Mouse (Mus musculus) spleen, postnatal 10 days (tissue): Measurements from ENCODE around the gene Cyth3.

Source experiments
- DNase-seq, 2 experiments: peaks; one replicate each; pipeline ENCODE4 v3.0.0; 2021 to 2022; ENCODE audit warnings: low spot score in 2 of 2

Gene Cyth3

DNA sequence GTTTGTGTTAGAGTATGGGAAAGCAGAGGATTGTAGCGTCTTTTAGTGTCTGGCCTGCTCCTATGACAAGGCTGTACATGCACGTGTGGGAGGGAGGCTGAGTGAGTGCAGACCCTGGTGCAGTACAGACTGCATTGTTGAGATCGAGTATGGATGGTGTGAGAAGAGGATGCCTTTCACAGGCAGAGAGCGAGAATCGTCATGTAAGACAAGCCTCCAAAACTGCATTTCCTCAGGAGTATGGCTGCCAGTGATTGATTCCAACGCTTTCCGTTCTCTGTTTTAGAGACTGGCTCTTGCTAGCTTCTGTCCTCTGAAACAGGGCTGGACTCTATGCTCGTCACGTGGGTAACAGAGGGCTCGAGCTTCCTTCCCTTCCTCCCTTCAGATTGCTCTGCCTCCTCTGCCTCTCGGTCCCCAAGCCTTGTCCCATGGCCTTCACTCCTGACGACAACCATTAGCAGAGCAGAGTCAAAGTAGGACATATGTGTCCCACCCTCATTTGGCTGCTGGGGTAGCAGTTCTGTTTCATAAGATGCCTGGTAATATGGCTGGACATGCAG, 12.4 kb downstream of the Cyth3 start:
- DNase-seq = no peak

DNA sequence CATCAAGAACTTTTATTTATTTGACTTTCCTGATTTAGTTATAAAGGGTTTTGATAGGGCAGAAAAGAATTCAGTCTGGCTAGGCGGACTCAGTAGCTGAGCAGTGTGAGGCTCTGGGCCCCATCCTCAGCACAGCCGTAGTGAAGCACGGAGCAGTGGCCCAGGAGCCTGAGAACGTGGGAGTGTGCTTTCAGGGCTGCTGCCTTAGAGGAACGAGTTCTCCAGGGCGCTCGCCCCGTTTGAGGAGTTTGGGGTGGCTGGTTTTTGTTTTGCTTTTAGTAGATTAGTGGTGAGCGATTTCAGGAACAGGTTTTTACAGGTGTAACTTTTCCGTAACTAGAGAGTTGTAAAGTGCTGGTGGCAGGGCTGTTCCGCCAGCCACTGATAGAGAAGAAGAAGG, 13.1 kb downstream of the Cyth3 start:
- DNase-seq = no peak

DNA sequence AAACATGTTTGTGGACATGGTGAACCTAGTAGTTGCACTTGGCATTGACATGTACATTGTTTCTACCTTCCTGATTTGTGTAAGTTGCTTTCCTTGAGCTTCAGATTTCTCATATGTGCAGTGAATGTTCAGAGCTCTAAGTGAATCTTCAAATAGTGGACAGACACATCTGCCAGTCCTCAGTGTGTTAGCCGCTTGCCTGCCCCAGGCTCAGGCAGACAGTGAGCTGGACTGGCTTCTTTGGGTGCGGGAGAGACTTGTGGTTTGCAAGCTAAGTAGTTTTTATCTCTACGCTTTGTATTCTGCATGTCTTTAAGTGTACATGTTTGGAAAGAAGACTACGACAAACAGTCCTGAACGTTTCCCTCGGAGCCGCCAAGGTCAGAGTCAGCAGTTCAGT, 13.9 kb downstream of the Cyth3 start:
- no peak for DNase-seq

DNA sequence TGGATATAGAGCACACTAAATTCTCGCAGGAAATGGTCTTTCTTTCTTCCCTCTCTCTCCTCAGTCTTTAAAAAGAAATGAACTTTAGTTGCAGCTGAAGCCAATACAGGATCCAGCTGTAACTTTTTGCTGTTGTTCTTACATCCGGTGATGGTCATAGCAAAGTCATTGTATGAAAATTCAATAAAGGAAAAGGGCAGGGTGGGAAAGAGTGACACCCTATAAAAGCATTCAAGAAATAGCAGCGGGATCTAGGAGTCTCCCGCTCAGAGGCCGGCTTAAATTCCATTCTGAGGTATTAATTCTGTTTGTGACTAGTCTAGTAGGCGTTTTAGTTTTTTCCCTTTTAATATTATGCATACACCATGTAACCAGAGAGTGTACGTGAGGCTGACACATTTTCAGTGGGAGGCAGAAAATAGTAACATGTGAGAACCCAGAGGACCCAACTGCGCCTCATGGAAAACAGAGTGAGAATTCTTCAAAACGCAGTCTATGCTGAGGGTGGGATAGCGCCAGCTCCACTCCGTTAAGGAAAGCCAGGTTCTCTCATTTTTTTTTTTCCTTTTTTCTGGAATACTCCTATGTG, 15.7 kb downstream of the Cyth3 start:
- DNase-seq = no peak

DNA sequence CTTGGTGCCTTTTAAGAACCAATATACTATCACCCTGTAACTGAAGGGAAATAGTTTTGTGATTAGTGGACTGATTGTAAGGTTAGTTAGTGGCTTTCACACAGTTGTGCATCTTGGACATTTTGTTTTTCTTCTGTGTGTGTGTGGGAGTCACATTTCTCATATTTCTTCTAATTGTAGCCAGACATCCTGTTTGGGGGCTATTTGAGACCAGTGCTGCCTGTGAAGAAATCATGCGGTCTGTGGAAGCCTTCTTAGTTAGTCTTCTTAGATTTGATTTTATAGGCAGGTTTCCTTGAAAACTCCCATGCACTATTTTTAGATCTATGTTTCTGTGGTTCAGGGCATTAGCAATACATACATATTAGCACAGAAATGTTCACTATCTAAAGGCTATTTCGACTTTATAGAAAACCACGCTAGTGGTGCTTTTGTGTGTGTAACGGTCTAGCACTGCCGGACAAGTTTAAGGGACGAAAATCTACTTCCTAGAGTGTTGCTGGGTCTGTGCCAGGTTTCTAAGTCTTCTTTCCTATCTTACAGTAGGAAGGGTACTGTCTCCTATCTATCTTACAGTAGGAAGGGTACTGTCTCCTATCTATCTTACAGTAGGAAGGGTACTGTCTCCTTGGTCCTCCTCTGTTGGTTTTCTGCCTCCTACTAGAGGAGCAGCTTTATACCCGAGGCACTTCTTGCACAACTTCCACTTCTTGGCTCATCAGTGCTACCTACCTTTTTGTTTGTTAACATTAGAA, 16.4 kb downstream of the Cyth3 start:
- no peak for DNase-seq

DNA sequence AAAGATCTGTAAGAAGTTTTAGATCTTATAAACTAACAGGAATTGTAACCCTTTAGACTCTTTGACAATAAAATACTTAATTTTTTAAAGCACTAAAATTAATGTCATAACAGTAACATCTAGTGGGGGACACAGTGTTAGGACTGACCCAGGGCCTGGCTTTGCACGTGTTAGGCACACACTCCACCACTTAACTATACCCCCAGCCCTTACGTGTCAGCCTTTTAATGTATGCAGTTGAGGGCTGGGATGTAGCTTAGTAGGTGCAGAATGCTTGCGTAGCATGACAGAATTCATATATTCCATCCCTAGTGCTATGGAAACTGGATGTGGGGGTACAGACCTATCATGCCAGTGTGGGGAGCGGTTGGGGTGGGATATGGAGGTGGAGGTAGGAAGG, 17.1 kb downstream of the Cyth3 start:
- DNase-seq = no peak

DNA sequence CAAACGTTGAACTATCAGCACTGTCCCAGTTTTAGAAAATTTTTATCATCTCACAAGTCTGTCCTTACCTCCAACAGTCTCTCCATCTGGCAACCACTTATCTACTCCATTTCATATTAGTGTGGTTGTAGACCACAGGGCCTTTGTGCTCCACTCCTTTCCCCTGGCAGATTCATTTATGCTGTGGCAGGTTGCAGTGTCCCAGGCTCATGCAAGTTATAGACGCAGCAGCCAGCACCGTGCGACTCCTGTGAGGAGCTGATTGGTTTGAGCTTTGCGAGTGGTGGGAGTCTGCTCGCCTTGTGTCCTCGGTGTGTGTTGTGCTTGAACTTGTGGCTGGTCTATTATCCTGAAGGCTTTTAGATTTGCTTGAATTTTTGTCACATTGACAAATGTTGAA, 17.6 kb downstream of the Cyth3 start:
- no peak for DNase-seq

DNA sequence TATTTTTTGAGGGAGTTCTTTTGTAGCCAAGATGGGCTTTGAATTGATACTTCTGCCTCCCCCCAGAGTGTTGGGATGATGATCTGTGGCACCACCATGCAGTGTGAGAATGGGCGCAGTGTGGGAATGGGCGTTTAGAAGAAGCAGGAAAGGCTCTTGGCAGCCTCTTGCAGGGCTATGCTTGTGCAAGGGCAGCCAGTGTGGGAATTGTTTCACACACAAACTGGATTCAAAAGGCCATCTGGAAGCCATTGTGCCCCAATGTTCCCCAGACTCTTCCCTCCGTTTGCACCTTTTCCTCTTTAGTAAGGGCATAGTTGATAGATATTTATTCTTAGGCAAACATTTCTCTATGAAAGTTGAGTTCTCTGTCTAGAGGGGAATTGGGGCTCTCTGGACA, 19.3 kb downstream of the Cyth3 start:
- no peak for DNase-seq

DNA sequence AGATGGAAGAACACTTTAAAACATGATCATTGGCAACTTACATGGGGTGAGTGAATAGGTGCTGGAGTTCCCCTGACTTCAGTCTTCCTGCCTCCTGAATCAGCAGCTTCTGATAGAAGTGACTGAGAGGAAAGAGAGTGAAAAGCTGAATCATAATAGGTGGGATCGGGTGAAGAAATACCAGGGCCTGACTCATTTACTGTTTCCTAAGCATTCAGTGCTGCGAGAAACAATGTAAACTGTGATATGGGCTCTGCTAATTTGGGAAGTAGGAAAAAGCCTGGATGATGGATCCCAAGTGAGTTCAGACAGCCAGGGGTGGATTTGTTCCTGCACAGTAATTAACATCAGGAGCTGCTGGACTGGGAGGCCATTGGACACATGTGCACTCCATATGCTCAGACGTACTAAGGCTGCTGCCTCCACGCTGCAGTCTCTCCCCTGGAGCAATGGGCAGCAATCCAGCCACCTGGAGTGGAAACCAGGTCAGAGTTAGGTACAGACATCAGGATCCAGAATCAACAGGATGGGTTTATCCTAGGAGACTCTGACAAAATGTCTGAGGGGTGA, 20.1 kb downstream of the Cyth3 start:
- no peak for DNase-seq

DNA sequence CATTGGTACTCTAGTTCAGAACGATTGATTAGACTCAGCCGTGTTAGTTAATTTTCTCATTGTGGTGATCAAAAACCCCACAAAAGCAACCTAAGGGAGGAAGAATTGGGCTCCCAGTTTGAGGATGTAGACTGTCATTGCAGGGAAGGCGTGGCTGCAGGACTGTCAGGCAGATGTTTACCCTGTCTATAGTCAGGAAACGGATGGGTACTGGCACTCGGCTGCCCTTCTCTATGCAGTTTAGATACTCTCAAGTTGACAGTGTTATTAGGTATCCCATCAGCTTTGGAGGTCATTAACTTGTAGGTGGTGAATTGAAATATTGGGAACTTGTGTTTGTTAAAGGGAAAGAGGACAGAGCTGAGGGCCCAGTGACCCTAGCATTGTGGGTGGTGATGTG, 23.7 kb downstream of the Cyth3 start:
- no peak for DNase-seq

DNA sequence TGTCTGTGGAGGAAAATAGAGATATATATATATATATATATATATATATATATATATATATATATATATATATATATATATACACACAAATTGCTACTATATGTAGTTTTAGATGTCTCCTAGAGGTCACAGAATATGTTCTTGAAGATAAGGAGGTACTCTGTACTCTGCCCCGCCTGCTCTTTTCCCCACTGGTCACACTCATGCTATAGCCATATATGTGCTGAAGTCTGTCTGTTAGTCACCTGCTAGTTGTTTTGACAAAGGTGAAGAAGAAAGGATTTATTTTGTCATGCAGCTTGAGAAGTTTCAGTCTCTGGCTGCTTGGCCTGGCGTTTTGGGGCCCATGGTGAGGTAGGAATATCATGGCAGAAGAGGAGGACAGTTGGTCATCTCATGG, 25.2 kb downstream of the Cyth3 start:
- DNase-seq = no peak

DNA sequence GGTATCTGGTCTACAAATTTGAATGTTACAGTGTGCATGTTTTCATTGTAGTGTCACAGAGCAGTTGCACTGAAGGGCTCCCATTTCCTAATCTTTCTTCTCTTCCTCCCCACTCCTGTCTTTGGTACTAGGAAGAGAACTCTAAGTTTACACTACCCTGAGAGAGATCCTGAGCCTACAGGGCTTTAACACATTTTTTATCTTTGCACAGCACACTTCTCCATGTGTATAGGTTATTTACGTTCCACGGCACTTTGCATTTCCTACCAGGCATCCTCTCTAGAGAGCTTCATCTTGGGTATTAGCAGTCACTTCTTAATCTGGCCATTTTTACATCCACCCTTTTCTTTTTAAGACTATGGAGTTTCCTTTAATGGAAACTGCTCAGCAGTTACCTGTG, 25.8 kb downstream of the Cyth3 start:
- no peak for DNase-seq

DNA sequence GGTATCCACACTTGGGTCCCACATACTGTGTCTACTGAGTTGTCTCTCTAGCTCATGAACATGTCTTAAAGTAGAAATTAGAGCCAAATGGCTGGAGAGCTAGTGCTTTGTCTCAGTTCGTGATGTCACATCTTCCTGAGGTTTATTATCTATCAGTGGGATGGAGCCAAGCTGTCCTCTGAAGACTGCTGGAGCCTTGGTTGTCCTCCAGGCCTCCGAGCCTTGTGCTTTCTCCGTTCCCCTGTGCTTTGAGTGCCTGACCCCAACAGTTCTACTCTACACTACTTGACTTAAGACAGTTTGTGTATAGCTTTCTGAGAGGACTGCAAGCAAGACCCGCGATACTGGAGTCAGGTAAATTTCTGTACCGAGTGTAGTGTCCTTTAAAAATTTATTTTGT, 26.9 kb downstream of the Cyth3 start:
- no peak for DNase-seq

DNA sequence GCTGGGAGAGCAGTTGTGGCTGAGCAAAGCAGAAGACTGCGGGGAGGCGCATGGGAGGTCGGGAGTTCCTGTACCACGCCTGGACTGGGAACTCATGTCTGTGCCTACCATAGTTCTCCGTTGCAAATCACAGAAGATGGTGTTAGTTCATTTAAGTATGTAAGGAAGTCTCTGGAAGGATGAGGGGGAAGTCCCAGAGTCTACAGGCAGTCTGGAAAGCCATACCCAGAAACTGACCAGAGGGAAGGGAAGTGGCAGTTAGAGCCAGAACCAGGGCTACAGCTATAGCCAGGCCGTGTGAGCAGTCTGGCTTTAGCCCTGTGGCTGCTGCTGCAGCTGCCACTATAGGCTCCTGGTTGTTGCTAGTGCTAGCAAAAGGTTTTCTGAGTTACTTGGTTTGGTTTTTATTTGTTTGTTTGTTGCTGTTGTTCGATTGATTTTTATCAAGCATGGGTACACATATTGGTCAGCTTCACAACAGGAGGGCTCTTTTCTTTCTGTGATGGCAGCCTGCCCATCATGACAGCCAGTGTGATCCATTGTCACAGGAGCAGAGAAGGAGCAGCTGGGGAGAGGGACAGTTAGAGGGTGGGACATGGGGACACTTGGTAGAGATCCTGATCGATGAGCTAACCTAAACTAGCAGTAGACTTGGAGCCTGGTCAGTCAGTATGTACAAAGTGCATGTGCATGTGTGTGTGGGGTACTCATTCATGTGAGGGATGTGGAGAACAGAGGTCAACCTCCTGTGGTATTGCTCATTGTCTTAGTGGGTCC, 29.8 kb downstream of the Cyth3 start:
- DNase-seq = no peak

DNA sequence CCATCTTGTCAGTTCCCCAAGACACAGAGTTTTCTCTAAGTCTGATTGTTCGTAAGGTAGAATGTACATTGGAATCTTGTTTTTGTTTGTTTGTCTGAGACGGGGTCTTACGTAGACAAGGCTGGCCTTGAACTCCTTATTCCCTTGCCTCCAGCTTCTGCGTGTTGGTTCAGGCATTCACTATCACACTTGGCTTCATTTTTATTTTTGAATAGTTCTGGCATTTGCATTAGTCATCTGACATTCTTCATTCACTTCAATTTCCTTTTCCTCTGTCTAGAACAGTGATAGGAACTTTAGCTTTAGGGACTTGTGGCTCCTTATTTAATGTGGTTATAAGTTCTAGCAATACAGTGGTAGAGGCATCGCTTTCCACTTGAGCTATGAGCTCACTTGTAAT, 31.2 kb downstream of the Cyth3 start:
- no peak for DNase-seq

DNA sequence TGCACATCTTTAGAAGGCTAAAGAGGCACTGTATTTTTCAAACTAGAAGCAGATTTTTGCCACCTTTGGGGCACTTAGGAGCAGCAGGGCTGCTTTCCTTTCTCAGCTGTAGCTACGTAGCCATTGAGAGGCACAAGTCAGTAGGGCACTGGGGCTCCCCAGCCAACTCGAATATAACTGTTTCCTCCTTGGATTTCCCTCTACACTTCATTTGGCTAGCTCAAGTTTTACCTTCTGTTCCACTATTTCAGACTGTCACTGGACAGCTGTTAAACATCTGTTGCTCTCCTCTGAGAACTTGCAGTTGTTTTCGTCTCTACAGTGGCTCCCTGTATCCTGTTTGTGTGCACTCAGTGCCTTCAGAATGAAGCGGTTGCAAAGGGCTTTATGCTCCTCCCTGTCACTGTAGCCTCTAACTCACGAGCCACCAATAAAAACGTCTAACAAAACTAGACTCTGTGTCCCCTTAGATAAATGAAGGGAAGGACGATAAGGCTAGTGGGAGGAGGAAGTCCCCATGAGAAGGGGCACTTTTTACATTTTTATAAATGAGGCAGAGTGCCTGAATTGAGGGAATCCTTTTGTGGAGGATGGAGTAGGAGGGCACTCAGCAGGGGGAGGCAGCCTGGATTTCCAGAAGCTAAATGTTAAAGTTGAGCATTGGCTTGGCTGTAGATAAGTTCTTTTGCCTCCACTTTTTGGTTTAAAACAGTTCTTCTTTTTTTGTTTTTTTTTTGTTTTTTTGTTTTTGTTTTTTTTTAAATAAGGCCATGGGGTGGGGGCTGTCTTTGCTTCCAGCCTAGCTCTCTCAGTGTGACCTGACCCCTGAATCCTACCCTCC, 32.6 kb downstream of the Cyth3 start:
- no peak for DNase-seq

DNA sequence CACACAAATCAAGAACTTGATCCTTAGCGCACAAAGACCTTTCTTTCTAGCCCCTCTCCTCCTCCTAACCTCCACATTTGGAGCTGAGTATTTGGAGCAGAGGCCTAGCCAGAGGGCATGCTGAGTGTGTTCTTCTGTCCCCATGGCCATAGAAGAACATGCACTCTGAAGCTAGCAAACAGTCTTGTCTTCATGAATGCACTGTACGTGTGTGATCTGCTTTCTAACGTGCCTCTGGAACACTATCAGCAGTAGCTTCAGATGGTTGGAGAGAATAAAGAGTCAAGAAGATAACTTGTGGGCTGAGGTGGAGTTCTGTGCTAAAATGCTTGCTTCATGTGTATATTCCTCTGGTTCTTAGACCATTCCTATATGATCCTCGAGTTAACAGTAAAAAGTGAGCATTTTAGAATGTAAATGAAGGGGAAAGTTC, 33.3 kb downstream of the Cyth3 start:
- no peak for DNase-seq

DNA sequence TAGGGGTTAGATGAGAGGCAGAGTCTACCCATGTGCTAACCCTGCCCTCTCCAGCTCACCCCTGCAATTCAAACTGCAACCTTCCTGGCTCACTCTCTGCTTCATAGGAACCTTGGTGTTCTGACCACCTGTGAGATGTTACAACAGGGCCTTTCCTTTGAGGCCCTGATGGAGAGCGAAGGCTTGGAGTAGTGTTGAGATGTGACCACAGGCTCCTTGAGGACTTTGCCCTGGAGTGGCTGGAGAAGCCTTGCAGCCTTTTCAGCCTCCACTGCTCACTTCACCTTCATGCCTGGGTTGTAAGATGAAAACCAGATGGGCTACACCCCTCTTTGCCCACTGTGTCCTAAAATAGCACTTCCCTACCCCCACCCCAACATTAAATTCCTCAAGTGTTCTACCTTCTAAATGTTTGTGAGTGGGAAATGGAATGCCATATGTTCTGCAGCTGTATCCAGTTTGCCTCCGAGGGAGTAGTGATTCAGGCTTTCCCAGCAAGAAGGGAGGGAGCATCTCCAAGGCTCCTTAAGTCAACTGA, 34.5 kb downstream of the Cyth3 start:
- DNase-seq = no peak

DNA sequence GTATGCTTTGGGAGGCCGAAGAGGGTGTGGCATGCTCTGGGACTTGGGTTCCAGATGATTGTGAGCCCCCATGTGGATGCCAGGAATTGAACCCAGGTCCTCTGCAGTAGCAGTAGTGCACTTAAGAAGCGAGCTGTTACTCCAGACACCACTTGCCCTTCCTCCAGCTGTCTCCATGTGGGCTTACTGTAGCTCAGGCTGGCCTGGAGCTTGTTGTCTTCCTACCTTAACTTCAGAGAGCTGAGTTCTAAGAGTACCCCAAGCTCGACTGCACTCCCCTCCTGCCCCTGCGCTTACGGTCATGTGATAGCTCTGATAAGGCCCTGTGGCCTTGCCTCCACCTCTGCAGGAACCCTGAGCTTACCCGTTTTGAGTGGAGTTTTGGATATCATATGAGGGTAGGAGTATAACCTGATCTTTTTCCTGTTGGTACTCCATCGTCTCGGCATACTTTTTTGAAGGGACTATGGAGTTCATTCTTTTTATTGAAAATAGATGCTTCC, 36.8 kb downstream of the Cyth3 start:
- DNase-seq = no peak

DNA sequence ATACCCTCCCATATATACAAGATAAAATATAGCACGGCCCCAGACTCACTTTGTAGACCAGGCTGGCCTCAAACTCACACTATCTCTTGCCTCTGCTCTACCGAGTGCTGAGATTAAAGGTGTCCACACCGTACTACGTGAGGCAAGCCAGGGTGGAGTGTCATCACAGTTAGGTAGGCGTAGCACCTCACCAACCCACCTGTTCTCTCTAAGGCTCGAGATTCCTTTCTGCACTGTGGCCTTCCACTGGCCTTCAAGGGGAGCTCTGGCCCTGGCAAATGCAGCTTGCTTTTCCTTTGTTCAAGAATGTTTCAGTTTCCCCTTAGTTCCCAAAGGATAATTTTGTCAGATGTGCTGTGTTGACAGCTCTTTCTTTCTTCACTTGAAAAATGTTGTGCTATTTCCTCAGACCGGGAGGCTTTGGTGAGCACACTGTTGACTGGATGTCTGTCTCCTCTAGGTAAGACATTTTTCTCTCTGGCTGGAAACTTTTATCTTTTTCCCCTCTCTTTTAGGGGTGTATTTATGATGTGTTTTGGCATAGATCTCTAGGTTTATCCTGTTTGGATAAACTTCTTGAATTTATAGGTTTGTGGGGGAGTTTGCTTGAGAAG, 40.9 kb downstream of the Cyth3 start:
- DNase-seq = no peak

DNA sequence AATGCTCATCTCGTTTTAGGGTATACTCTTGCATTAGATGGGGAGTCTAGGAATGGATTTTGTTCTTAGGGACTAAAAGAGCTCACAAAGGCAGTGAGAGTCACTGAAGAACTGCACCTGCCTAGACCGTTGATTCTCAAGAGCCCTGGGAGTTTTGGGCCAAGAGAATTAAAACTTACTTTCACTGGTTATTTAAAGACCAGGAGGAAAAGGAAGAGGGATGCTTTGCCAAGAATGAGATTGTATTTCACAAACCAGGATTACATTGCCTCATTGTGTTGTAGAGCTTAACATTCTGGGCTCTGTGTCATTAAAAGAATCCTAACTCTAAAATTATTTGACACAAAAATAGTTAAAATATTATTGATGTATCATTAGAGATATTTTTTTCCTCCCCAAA, 43.3 kb downstream of the Cyth3 start:
- DNase-seq = no peak
